Mouse (Mus musculus): ENCODE results near the gene Lrrc32. TPM values are rescaled to one million over a fixed set of nuclear protein-coding genes. Genes with fewer than 3 reads are reported as not detected.

Lrrc32 gene
- polyA plus RNA-seq, 1 experiment from 2014 or later: 8.3 TPM

DNA sequence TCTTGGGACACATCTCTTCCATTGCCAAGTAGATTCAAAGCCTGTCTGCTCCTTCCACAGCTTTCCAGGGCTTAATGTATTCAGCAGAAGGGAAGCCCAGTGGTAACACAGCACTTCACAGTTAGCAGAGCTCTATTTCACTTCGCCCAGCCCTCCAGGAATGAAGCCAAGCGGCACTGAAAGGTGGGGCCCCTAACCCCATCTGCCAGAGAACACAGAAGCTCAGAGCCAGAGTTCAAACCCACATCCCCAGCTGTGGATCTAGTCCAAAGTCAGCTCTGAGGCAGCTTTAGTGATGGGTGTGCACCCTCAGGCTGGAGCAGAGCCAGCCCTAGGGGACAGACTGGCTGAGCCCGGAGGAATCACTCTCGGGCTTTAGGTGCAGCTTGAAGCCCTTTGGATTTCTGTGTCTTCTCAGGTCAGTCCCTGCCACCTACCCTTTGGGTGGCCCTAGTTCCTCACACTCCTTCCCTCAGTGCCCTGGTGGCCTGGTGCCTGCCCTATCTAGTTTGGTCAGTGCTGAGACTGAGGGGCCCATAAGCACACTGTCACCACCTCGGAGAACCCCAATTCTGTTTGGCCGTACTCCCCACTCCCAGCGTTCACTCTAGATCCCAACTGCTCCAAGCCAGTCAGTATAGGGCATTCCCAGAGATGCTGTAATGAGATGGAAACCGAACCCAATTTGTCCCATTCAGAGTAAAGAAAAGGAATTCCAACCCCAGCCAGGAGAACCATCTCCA is 34.2 kb downstream of the Lrrc32 start:
- Histone ChIP-seq H3K27ac (ENCODE audit: low read length) (peak overlapping the region; percentile 28), H3K9me3 (replicated peaks; ENCODE audit: control insufficient read depth, low read length) (no peaks in the 10 kb centered on the region), H3K4me3 (ENCODE audit: low read length) (no peak overlapping the region), H3K9ac (ENCODE audit: low read length) (no peak overlapping the region), H3K27me3 (ENCODE audit: control insufficient read depth, insufficient read depth, low read length) (no peaks in the 10 kb centered on the region), H3K4me2 (ENCODE audit: low read depth, low read length) (no peak overlapping the region), H3K4me1 (ENCODE audit: control insufficient read depth, insufficient read depth, low read length) (peaks cover 29% of the 10 kb centered on the region), H3K36me3 (ENCODE audit: control insufficient read depth, insufficient read depth) (no peaks in the 10 kb centered on the region)
- 60% methylated on average over 8 of the region's 8 CpGs for WGBS
- peak; percentile 47; the same call in 1 of the 2 replicates for ATAC-seq (replicated peaks; ENCODE audit: extremely low read depth, insufficient read depth, low FRiP score)

DNA sequence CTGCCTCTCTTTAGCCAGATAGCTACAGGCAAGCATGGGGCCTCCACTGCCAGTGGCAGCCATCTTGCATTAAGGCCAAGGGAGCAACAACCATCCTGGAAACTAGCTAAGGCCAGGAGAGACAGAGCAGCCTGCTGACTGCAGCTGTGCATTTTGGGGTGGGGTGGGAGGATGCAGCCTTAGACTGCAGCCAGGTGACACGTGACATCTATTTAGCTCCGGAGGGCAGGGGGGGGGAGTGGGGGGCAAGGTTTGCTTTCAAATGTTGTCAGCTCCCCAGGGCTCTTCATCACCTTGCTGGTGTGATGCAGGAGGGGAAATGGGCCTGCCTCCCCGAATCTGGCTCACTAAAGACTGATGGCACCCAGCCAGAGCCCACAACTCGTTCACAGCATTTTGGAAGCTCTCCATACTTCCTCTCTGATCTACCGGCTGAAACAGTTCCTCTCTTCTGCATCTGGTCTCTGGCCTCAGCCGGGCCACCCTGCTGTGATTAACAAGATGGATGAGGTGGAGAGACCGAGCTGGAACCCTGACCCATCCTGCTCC is 34.8 kb downstream of the Lrrc32 start:
- Histone ChIP-seq H3K4me1 (ENCODE audit: control insufficient read depth, insufficient read depth, low read length) (peaks cover 29% of the 10 kb centered on the region), H3K27ac (ENCODE audit: low read length) (peak overlapping the region; percentile 28), H3K9me3 (replicated peaks; ENCODE audit: control insufficient read depth, low read length) (no peaks in the 10 kb centered on the region), H3K9ac (ENCODE audit: low read length) (no peak overlapping the region), H3K4me3 (ENCODE audit: low read length) (no peak overlapping the region), H3K4me2 (ENCODE audit: low read depth, low read length) (no peak overlapping the region), H3K36me3 (ENCODE audit: control insufficient read depth, insufficient read depth) (no peaks in the 10 kb centered on the region), H3K27me3 (ENCODE audit: control insufficient read depth, insufficient read depth, low read length) (no peaks in the 10 kb centered on the region)
- peak; percentile 56; the same call in 1 of the 2 replicates for ATAC-seq (replicated peaks; ENCODE audit: extremely low read depth, insufficient read depth, low FRiP score)
- 7% methylated on average over 7 of the region's 7 CpGs for WGBS

DNA sequence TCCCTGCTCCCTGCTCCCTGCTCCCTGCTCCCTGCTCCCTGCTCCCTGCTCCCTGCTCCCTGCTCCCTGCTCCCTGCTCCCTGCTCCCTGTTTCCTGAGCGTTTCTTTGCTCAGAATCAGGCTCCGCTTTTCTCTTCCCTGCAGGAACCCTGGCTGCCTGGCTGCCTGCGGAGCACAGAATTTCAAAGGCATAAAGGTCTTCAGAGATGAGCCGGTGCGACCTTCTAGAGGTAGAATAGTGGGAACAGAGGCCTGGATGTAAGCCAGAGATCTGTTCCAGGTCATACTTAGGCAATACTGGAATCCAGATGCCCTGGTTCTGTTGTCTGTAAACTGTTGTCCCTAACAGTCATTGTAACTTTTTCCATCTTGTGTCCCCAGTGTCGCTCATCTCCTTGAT is 35.3 kb downstream of the Lrrc32 start:
- 43% methylated on average over 6 of the region's 6 CpGs for WGBS
- 0 out of 2 replicates have a peak overlapping the region, but pooled peaks have one; percentile 1 for H3K9ac ChIP-seq (ENCODE audit: low read length)
- no peaks in the 10 kb centered on the region for H3K36me3 ChIP-seq (ENCODE audit: control insufficient read depth, insufficient read depth)
- no peak overlapping the region for H3K4me2 ChIP-seq (ENCODE audit: low read depth, low read length)
- no peak overlapping the region for H3K4me3 ChIP-seq (ENCODE audit: low read length)
- H3K27me3 ChIP-seq (ENCODE audit: control insufficient read depth, insufficient read depth, low read length): no peaks in the 10 kb centered on the region
- H3K4me1 ChIP-seq (ENCODE audit: control insufficient read depth, insufficient read depth, low read length): peaks cover 29% of the 10 kb centered on the region
- H3K27ac ChIP-seq (ENCODE audit: low read length): peak overlapping the region; percentile 17; the same call in 1 of the 2 replicates
- no peaks in the 10 kb centered on the region for H3K9me3 ChIP-seq (replicated peaks; ENCODE audit: control insufficient read depth, low read length)
- ATAC-seq (replicated peaks; ENCODE audit: extremely low read depth, insufficient read depth, low FRiP score): no peak

DNA sequence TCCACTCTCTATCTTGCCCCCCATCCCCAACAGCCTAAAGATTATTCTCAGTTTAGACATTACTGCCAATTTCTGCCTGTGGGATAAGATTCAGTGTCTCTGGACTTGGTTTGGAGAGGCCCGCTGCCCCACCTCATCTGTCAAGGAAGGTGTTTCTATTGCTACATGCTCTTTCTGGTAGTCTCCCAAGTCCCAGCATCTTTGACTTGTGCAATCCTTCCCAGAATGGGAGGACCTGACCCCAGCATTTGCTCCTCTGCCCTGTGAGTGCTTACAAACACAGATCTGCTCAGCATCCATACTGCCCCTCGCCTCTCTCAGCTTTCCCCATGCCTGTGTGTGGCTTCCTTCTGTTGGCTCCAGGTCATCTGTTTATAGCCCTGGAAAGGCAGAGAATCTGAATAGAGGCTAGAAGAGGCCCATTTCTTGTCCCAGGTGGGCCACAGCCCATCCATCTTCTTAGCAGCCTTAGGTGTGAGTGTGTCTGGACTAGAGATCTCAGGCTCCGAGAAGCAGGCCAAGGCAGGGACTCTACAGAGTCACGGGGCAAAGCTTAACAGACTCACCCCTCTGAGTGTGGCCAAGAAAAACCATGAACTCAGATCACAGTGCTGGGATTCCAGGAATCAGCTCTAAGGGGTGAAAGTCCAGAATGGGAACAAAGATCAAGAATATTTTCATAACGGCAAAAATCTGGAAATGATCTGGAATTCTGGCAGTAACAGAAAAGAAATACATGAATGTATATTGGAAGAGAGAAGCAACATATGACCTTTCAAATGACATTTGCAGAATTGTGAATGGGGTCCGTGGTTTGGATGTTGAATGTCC is 36.0 kb downstream of the Lrrc32 start:
- 0 out of 2 replicates have a peak overlapping the region, but pooled peaks have one; percentile 17 for H3K27ac ChIP-seq (ENCODE audit: low read length)
- no peak overlapping the region for H3K4me3 ChIP-seq (ENCODE audit: low read length)
- 68% methylated on average over 6 of the region's 6 CpGs for WGBS
- no peak for ATAC-seq (replicated peaks; ENCODE audit: extremely low read depth, insufficient read depth, low FRiP score)
- no peak overlapping the region for H3K9ac ChIP-seq (ENCODE audit: low read length)
- H3K9me3 ChIP-seq (replicated peaks; ENCODE audit: control insufficient read depth, low read length): no peaks in the 10 kb centered on the region
- H3K4me1 ChIP-seq (ENCODE audit: control insufficient read depth, insufficient read depth, low read length): peaks cover 29% of the 10 kb centered on the region
- H3K4me2 ChIP-seq (ENCODE audit: low read depth, low read length): no peak overlapping the region
- H3K36me3 ChIP-seq (ENCODE audit: control insufficient read depth, insufficient read depth): no peaks in the 10 kb centered on the region
- no peaks in the 10 kb centered on the region for H3K27me3 ChIP-seq (ENCODE audit: control insufficient read depth, insufficient read depth, low read length)

GRCm38 (mm10) chr7:98527085-98527484 is 38.0 kb downstream of the Lrrc32 start:
- no peak overlapping the region for H3K27ac ChIP-seq (ENCODE audit: low read length)
- no peaks in the 10 kb centered on the region for H3K9me3 ChIP-seq (replicated peaks; ENCODE audit: control insufficient read depth, low read length)
- 90% methylated on average over 3 of the region's 3 CpGs for WGBS
- no peak overlapping the region for H3K9ac ChIP-seq (ENCODE audit: low read length)
- ATAC-seq (replicated peaks; ENCODE audit: extremely low read depth, insufficient read depth, low FRiP score): no peak
- H3K4me3 ChIP-seq (ENCODE audit: low read length): no peak overlapping the region
- no peak overlapping the region for H3K4me2 ChIP-seq (ENCODE audit: low read depth, low read length)
- H3K27me3 ChIP-seq (ENCODE audit: control insufficient read depth, insufficient read depth, low read length): no peaks in the 10 kb centered on the region
- H3K36me3 ChIP-seq (ENCODE audit: control insufficient read depth, insufficient read depth): no peaks in the 10 kb centered on the region
- peaks cover 29% of the 10 kb centered on the region for H3K4me1 ChIP-seq (ENCODE audit: control insufficient read depth, insufficient read depth, low read length)

DNA sequence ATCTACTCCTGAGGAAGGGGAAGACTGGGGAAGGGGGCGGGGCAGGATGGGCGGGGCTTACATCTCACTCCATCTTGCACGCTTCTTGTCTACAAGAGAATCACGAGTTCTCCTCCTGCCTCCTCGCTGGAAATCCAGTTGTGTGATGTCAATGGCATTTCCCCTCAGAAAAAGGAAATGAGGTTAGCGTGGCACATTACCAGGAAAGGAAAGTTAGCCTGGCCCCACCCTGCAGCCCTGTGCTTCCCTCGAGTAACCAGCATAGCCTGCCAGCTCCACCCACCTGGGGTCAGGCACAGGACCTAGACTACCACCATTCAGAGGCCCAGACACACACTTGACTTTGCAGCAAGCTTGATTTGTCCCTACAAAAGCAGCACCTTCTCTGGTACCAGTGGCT is 42.5 kb downstream of the Lrrc32 start:
- no peak for ATAC-seq (replicated peaks; ENCODE audit: extremely low read depth, insufficient read depth, low FRiP score)
- Histone ChIP-seq H3K27me3 (ENCODE audit: control insufficient read depth, insufficient read depth, low read length) (no peaks in the 10 kb centered on the region), H3K4me1 (ENCODE audit: control insufficient read depth, insufficient read depth, low read length) (peaks cover 5% of the 10 kb centered on the region; the same call in 1 of the 2 replicates), H3K4me3 (ENCODE audit: low read length) (no peak overlapping the region), H3K36me3 (ENCODE audit: control insufficient read depth, insufficient read depth) (no peaks in the 10 kb centered on the region), H3K27ac (ENCODE audit: low read length) (no peak overlapping the region), H3K4me2 (ENCODE audit: low read depth, low read length) (no peak overlapping the region), H3K9me3 (replicated peaks; ENCODE audit: control insufficient read depth, low read length) (no peaks in the 10 kb centered on the region), H3K9ac (ENCODE audit: low read length) (no peak overlapping the region)
- WGBS: 52% methylated on average over 7 of the region's 7 CpGs

DNA sequence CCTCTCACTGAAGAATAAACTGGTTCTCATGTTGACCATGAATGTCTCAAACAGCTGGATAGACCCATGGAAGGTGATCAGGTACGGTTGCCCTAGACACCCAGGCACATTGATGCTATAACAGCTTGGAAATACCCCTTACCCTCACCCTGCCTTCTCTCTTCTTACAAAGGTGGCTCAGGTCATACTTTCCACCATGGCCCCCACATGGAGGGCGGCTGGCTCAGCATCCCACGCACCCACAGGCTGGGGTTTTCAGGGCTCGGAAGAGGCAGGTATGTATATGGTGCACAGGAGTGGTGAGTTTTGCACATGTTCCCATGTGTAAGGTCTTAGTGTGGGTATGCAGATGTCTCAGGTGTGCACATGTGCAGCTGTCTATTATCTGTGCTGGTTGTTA is 43.9 kb downstream of the Lrrc32 start:
- no peak overlapping the region for H3K9ac ChIP-seq (ENCODE audit: low read length)
- H3K27ac ChIP-seq (ENCODE audit: low read length): no peak overlapping the region
- 96% methylated on average over 4 of the region's 4 CpGs for WGBS
- H3K4me3 ChIP-seq (ENCODE audit: low read length): no peak overlapping the region
- H3K4me2 ChIP-seq (ENCODE audit: low read depth, low read length): no peak overlapping the region
- peaks cover 13% of the 10 kb centered on the region for H3K4me1 ChIP-seq (ENCODE audit: control insufficient read depth, insufficient read depth, low read length)
- H3K27me3 ChIP-seq (ENCODE audit: control insufficient read depth, insufficient read depth, low read length): no peaks in the 10 kb centered on the region
- ATAC-seq (replicated peaks; ENCODE audit: extremely low read depth, insufficient read depth, low FRiP score): no peak
- H3K36me3 ChIP-seq (ENCODE audit: control insufficient read depth, insufficient read depth): no peaks in the 10 kb centered on the region
- H3K9me3 ChIP-seq (replicated peaks; ENCODE audit: control insufficient read depth, low read length): no peaks in the 10 kb centered on the region

- no peak overlapping the region for H3K4me2 ChIP-seq (ENCODE audit: low read depth, low read length)
- no peak overlapping the region for H3K4me3 ChIP-seq (ENCODE audit: low read length)
- H3K9me3 ChIP-seq (replicated peaks; ENCODE audit: control insufficient read depth, low read length): no peaks in the 10 kb centered on the region
- H3K9ac ChIP-seq (ENCODE audit: low read length): no peak overlapping the region
- H3K27me3 ChIP-seq (ENCODE audit: control insufficient read depth, insufficient read depth, low read length): no peaks in the 10 kb centered on the region
- H3K36me3 ChIP-seq (ENCODE audit: control insufficient read depth, insufficient read depth): no peaks in the 10 kb centered on the region
- no peak; the same call in 1 of the 2 replicates for ATAC-seq (replicated peaks; ENCODE audit: extremely low read depth, insufficient read depth, low FRiP score)
- H3K27ac ChIP-seq (ENCODE audit: low read length): no peak overlapping the region
- WGBS: 60% methylated on average over 13 of the region's 13 CpGs
- H3K4me1 ChIP-seq (ENCODE audit: control insufficient read depth, insufficient read depth, low read length): peaks cover 19% of the 10 kb centered on the region
Observed at GRCm38 (mm10) chr7:98534432-98534855, 45.4 kb downstream of the Lrrc32 start.

GRCm38 (mm10) chr7:98535191-98535590 is 46.1 kb downstream of the Lrrc32 start:
- WGBS: 78% methylated on average over 6 of the region's 6 CpGs
- Histone ChIP-seq H3K27me3 (ENCODE audit: control insufficient read depth, insufficient read depth, low read length) (no peaks in the 10 kb centered on the region), H3K4me3 (ENCODE audit: low read length) (no peak overlapping the region), H3K4me2 (ENCODE audit: low read depth, low read length) (no peak overlapping the region), H3K9me3 (replicated peaks; ENCODE audit: control insufficient read depth, low read length) (no peaks in the 10 kb centered on the region), H3K9ac (ENCODE audit: low read length) (no peak overlapping the region), H3K4me1 (ENCODE audit: control insufficient read depth, insufficient read depth, low read length) (peaks cover 19% of the 10 kb centered on the region), H3K27ac (ENCODE audit: low read length) (no peak overlapping the region), H3K36me3 (ENCODE audit: control insufficient read depth, insufficient read depth) (no peaks in the 10 kb centered on the region)
- no peak for ATAC-seq (replicated peaks; ENCODE audit: extremely low read depth, insufficient read depth, low FRiP score)

Measured in heart, embryonic 16.5 days (tissue).